12 mouse cellular contexts compared by ENCODE assay signal in genomic region chr4:53596063-53596895, GRCm38 (mm10). TPM values are rescaled to one million over a fixed set of nuclear protein-coding genes. Genes with fewer than 3 reads are reported as not detected.
DNase-seq lines count a peak whose midpoint lies in the region; ATAC-seq and TF ChIP-seq lines count a peak whose summit lies in the region.
"Had no signal": no experiment of that assay in that cellular context is flagged by ENCODE, and none has a peak within 500 bp of the region (broad histone marks: within the 10 kb centered on the region; RNA-seq: fewer than 3 reads in every experiment).

No protein-coding gene starts in this region.

- H3K9ac ChIP-seq in heart, postnatal 0 days (replicated peaks; ENCODE audit: low read depth, low read length): no peak overlapping the region
- no peak overlapping the region for H3K9ac ChIP-seq in midbrain, embryonic 11.5 days (ENCODE audit: low read length)
- no peak overlapping the region for H3K9ac ChIP-seq in midbrain, postnatal 0 days (replicated peaks; ENCODE audit: low read length, poor library complexity, severe bottlenecking)
- no peak overlapping the region for H3K9ac ChIP-seq in liver, embryonic 15.5 days
- H3K9ac ChIP-seq in hindbrain, embryonic 13.5 days: no peak overlapping the region
- H3K9ac ChIP-seq: limb, embryonic 13.5 days had no signal

- intact Hi-C loops in heart, postnatal 36 days (cut with DNase I): no loop called here

- H3K4me3 ChIP-seq in heart, postnatal 0 days (ENCODE audit: low read depth, low read length): no peak overlapping the region
- H3K4me3 ChIP-seq in midbrain, embryonic 11.5 days (ENCODE audit: low read depth, low read length): no peak overlapping the region
- no peak overlapping the region for H3K4me3 ChIP-seq in midbrain, postnatal 0 days (ENCODE audit: low read depth, low read length)
- H3K4me3 ChIP-seq in liver, embryonic 15.5 days (replicated peaks): 0 out of 2 replicates have a peak overlapping the region, but pooled peaks have one; percentile 12
- no peak overlapping the region for H3K4me3 ChIP-seq in hindbrain, embryonic 13.5 days
- H3K4me3 ChIP-seq: limb, embryonic 13.5 days had no signal

- no peaks in the 10 kb centered on the region for H3K9me3 ChIP-seq in heart, postnatal 0 days (replicated peaks; ENCODE audit: control insufficient read depth, low read length)
- no peaks in the 10 kb centered on the region for H3K9me3 ChIP-seq in midbrain, embryonic 11.5 days (ENCODE audit: control insufficient read depth, low read length)
- no peaks in the 10 kb centered on the region for H3K9me3 ChIP-seq in midbrain, postnatal 0 days (ENCODE audit: low read length)
- H3K9me3 ChIP-seq in liver, embryonic 15.5 days (replicated peaks): no peaks in the 10 kb centered on the region
- no peaks in the 10 kb centered on the region for H3K9me3 ChIP-seq in hindbrain, embryonic 13.5 days
- H3K9me3 ChIP-seq: limb, embryonic 13.5 days had no signal

- H3K4me2 ChIP-seq in heart, postnatal 0 days (ENCODE audit: low read depth, low read length): no peak overlapping the region
- H3K4me2 ChIP-seq in midbrain, embryonic 11.5 days: no peak overlapping the region
- H3K4me2 ChIP-seq in midbrain, postnatal 0 days (ENCODE audit: low read depth, low read length, poor library complexity, severe bottlenecking): no peak overlapping the region
- peak overlapping the region; percentile 28 for H3K4me2 ChIP-seq in liver, embryonic 15.5 days
- H3K4me2 ChIP-seq in hindbrain, embryonic 13.5 days: no peak overlapping the region
- H3K4me2 ChIP-seq: limb, embryonic 13.5 days had no signal

- H3K36me3 ChIP-seq in heart, postnatal 0 days (replicated peaks; ENCODE audit: control insufficient read depth, insufficient read depth, low read length): no peaks in the 10 kb centered on the region
- H3K36me3 ChIP-seq in midbrain, embryonic 11.5 days (ENCODE audit: control insufficient read depth, insufficient read depth, low read length): no peaks in the 10 kb centered on the region
- H3K36me3 ChIP-seq in midbrain, postnatal 0 days (ENCODE audit: insufficient read depth, low read length): no peaks in the 10 kb centered on the region
- H3K36me3 ChIP-seq in liver, embryonic 15.5 days (replicated peaks): no peaks in the 10 kb centered on the region
- no peaks in the 10 kb centered on the region for H3K36me3 ChIP-seq in hindbrain, embryonic 13.5 days
- H3K36me3 ChIP-seq: limb, embryonic 13.5 days had no signal

- TF ChIP-seq EP300 in heart, postnatal 0 days (IDR thresholded peaks at IDR 0.05; ENCODE audit: low read depth): no peak

- DNase-seq in heart, postnatal 0 days (ENCODE audit: low spot score): no peak
- no peak for DNase-seq in heart, postnatal 36 days
- peak; percentile 53 for DNase-seq in midbrain, embryonic 11.5 days (ENCODE audit: low spot score, missing footprints)
- DNase-seq in midbrain, postnatal 0 days (ENCODE audit: low spot score): no peak
- no peak for DNase-seq in adrenal gland, postnatal 10 days
- DNase-seq: cerebellum, adult 8-10 months; right cerebral cortex, postnatal 4 days; thymus, postnatal 36 days had no signal

- H3K27ac ChIP-seq in heart, postnatal 0 days (ENCODE audit: low read depth): 0 out of 2 replicates have a peak overlapping the region, but pooled peaks have one; percentile 6
- no peak overlapping the region for H3K27ac ChIP-seq in midbrain, embryonic 11.5 days (ENCODE audit: low read depth, low read length)
- H3K27ac ChIP-seq in midbrain, postnatal 0 days (ENCODE audit: low read depth, low read length): no peak overlapping the region
- peak overlapping the region; percentile 79 for H3K27ac ChIP-seq in liver, embryonic 15.5 days (replicated peaks)
- no peak overlapping the region for H3K27ac ChIP-seq in hindbrain, embryonic 13.5 days
- H3K27ac ChIP-seq: limb, embryonic 13.5 days had no signal

- ATAC-seq in heart, postnatal 0 days (ENCODE audit: insufficient read depth, low read depth): no peak
- ATAC-seq in midbrain, embryonic 11.5 days (ENCODE audit: low FRiP score): no peak; the same call in 1 of the 2 replicates
- no peak for ATAC-seq in midbrain, postnatal 0 days (ENCODE audit: low FRiP score)
- ATAC-seq in liver, embryonic 15.5 days (ENCODE audit: insufficient read depth): peak; percentile 16; the same call in 1 of the 2 replicates
- no peak for ATAC-seq in erythroid progenitor cell, adult 5-6 weeks (replicated peaks; ENCODE audit: low FRiP score, poor library complexity, severe bottlenecking)
- no peak for ATAC-seq in hindbrain, embryonic 13.5 days (ENCODE audit: low FRiP score)

- no peaks in the 10 kb centered on the region for H3K4me1 ChIP-seq in heart, postnatal 0 days (ENCODE audit: control insufficient read depth, insufficient read depth)
- H3K4me1 ChIP-seq in midbrain, embryonic 11.5 days (ENCODE audit: control insufficient read depth, insufficient read depth, low read length): no peaks in the 10 kb centered on the region
- H3K4me1 ChIP-seq in midbrain, postnatal 0 days (ENCODE audit: insufficient read depth, low read length): no peaks in the 10 kb centered on the region
- no peaks in the 10 kb centered on the region; the same call in 1 of the 2 replicates for H3K4me1 ChIP-seq in liver, embryonic 15.5 days (replicated peaks)
- H3K4me1 ChIP-seq in hindbrain, embryonic 13.5 days (replicated peaks): peaks cover 10% of the 10 kb centered on the region; the same call in 1 of the 2 replicates
- H3K4me1 ChIP-seq: limb, embryonic 13.5 days had no signal

- H3K27me3 ChIP-seq in heart, postnatal 0 days (ENCODE audit: control insufficient read depth, insufficient read depth, low read length): no peaks in the 10 kb centered on the region
- H3K27me3 ChIP-seq in midbrain, embryonic 11.5 days (ENCODE audit: control insufficient read depth, insufficient read depth, low read length): no peaks in the 10 kb centered on the region
- no peaks in the 10 kb centered on the region for H3K27me3 ChIP-seq in midbrain, postnatal 0 days (ENCODE audit: insufficient read depth, low read length)
- no peaks in the 10 kb centered on the region for H3K27me3 ChIP-seq in liver, embryonic 15.5 days
- H3K27me3 ChIP-seq in hindbrain, embryonic 13.5 days: no peaks in the 10 kb centered on the region
- H3K27me3 ChIP-seq: limb, embryonic 13.5 days had no signal

- 62% methylated on average over 15 of the region's 15 CpGs for WGBS in heart, postnatal 0 days
- 60% methylated on average over 15 of the region's 15 CpGs for WGBS in midbrain, embryonic 11.5 days
- 47% methylated on average over 15 of the region's 15 CpGs for WGBS in midbrain, postnatal 0 days
- WGBS in liver, embryonic 15.5 days (ENCODE audit: insufficient replicate concordance): 63% methylated on average over 15 of the region's 15 CpGs
- WGBS in hindbrain, embryonic 13.5 days: 54% methylated on average over 15 of the region's 15 CpGs

- TF ChIP-seq CTCF in heart, postnatal 0 days (IDR thresholded peaks at IDR 0.05; ENCODE audit: low read depth): no peak
- TF ChIP-seq CTCF in midbrain, postnatal 0 days (IDR thresholded peaks at IDR 0.05): no peak

RNA-seq across cellular contexts. Expression of gene Fsd1l, which starts 35.0 kb away (rescaled TPM):
- total RNA-seq in heart, postnatal 0 days (2014; rRNA removed; ENCODE audit: low replicate concordance): 6.3 and 8.1 TPM in 2 replicates
- 7.0 and 7.8 TPM in 2 replicates for polyA plus RNA-seq in heart, postnatal 0 days (2015; fragmentation: Nextera tagmentation; extraction: Ambion mirVana)
- total RNA-seq in heart, postnatal 36 days (2021): 10 to 100 TPM; 43.6 to 47.7 TPM
- 22.7 and 26.8 TPM in 2 replicates for polyA plus RNA-seq in midbrain, embryonic 11.5 days (2014; fragmentation: Nextera tagmentation; extraction: Ambion mirVana)
- 25.3 and 38.6 TPM in 2 replicates for total RNA-seq in midbrain, postnatal 0 days (2014; rRNA removed)
- polyA plus RNA-seq in midbrain, postnatal 0 days (2015; fragmentation: Nextera tagmentation; extraction: Ambion mirVana): 16.8 and 23.8 TPM in 2 replicates
- 1.2 and 2.3 TPM in 2 replicates for polyA plus RNA-seq in liver, embryonic 15.5 days (2015; fragmentation: Nextera tagmentation; extraction: Ambion mirVana)
- 10 to 100 TPM in 1 of 2 experiments, 1 to 10 TPM in 1; 9.5 to 15.9 TPM for total RNA-seq in adrenal gland, postnatal 10 days (2021)
- total RNA-seq in erythroid progenitor cell, adult 5-6 weeks (2015; ENCODE audit: low replicate concordance): 15.5 and 22.6 TPM in 2 replicates
- 17.3 and 25.7 TPM in 2 replicates for total RNA-seq in erythroid progenitor cell, adult 5-6 weeks (2017; ENCODE audit: low replicate concordance)
- 38.1 and 42.0 TPM in 2 replicates for polyA plus RNA-seq in hindbrain, embryonic 13.5 days (2015; fragmentation: Nextera tagmentation; extraction: Ambion mirVana)

Comparison
In these comparisons a context has a peak if more than half of its experiments do, and no peak if none do; other contexts are left out.
1. H3K27ac ChIP-seq: peak in heart, postnatal 0 days (single experiment) and liver, embryonic 15.5 days (single experiment); none in midbrain, embryonic 11.5 days (single experiment), midbrain, postnatal 0 days (single experiment) and hindbrain, embryonic 13.5 days (single experiment).